Mouse (Mus musculus) megakaryocyte progenitor cell, adult 5-6 weeks (primary cell): ENCODE measurements around the gene B4galnt4. TPM values are rescaled to one million over a fixed set of nuclear protein-coding genes. Genes with fewer than 3 reads are reported as not detected.

Experiments used
- ATAC-seq: replicated peaks from 2 replicates; pipeline ENCODE4 v1.8.0; 2016; ENCODE audit warnings: mild to moderate bottlenecking, moderate TSS enrichment, inconsistent platforms; ENCODE audit not compliant: poor library complexity
- total RNA-seq, 2 experiments: library from RNA; stranded (forward) in 1 of 2; stranded (reverse) in 1 of 2; fragments of 157-497, 149-512 nt in 1 of 2; fragments of 200-1000 nt in 1 of 2; gene quantifications; 2 replicates each; pipeline versions ENCODE4 v1.2.3 to v1.2.4; 2015 to 2017

The B4galnt4 gene
- total RNA-seq, 2 experiments from 2014 or later: 0.84 to 2.8 TPM

DNA sequence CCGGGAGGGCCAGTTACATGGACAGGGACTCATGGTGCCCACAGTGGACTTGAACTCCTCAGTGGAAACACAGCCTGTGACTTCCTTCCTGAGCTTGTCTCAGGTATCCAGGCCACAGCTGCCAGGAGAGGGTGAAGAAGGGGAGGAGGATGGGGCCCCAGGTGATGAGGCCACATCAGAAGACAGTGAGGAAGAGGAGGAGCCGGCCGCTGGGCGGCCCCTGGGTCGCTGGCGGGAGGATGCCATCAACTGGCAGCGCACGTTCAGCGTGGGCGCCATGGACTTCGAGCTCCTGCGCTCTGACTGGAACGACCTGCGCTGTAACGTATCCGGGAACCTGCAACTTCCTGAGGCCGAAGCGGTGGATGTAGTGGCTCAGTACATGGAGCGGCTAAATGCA lies 7.4 kb downstream of the B4galnt4 start:
- ATAC-seq: no peak

GRCm38 (mm10) chr7:141070058-141070862 lies 9.4 kb downstream of the B4galnt4 start:
- ATAC-seq: peak; percentile 72

- ATAC-seq: peak; percentile 66
These were observed 11.3 kb downstream of the B4galnt4 start for GRCm38 (mm10) chr7:141072017-141072745.

- no peak for ATAC-seq
These were observed 12.9 kb downstream of the B4galnt4 start for GRCm38 (mm10) chr7:141073782-141074181.

DNA sequence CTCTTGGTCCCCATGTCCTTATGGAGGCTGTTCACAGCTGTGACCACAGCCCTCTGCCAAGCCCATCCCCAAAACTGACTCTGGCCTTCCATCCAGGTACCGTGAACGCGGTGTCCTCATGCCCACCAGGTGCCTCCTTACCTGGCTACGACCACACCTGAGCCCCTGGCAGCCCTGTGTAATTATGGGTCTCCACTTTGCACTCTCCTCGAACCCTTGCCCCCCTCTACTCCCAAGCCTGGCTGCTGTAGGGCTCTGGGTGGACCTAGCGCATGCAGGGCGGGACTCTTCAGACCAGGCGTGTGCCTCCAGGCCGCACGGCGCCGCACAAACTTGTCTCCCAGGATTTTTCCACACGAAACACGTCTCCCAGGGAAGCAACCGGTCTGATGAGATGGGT lies 16.9 kb downstream of the B4galnt4 start, which contains the start of gene Pkp3:
Pkp3 (plus strand) TSS at position 378 of the 400 bp plus-strand sequence.
- no peak for ATAC-seq

- ATAC-seq: no peak
These were observed 18.0 kb downstream of the B4galnt4 start for GRCm38 (mm10) chr7:141078876-141079275.

DNA sequence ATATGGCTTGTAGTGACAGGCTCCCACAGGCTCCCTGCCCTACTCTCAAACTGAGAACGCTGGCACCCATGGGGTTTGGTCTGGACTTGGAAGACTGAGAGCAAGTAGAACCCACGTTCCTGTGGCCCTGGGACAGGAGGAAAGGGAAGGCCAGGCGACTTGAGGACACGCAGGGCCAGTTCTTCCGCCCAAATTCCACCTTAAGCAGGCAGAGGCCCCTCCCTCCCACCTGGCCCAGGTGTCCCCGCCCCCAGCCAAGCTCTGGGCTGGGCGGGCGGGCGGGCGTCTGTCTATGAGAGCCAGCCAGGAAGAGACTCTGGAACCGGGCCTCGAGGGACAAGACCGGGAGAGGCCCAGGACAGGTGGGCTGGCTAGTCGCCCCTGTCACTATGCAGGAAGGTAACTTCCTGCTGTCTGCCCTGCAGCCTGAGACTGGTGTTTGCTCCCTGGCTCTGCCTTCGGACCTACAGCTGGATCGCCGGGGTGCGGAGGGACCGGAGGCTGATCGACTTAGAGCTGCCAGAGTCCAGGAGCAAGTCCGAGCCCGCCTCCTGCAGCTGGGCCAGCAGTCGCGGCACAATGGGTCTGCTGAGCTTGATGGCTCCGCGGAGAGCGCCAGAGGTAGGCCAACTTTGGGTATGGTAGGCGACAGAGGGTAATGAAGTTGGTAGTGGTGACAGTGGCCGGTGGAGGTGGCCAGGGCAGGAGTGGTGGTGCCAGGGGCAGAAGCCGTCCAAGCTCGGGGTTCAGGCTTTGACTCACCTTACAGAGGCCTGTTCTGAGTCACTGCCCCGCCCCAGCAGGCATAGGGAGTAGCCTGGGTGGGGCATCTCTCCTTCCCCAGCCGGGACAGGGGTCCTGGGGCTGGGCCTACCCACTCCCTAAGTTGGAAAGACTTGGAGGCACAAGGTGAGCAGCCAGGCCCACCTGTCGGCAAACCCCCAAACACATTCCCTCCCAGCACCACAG lies 18.9 kb downstream of the B4galnt4 start:
- no peak for ATAC-seq

- peak; percentile 37 for ATAC-seq
These were observed 27.0 kb downstream of the B4galnt4 start for GRCm38 (mm10) chr7:141087894-141088293.

GRCm38 (mm10) chr7:141088473-141088872 lies 27.6 kb downstream of the B4galnt4 start:
- peak; percentile 19 for ATAC-seq

DNA sequence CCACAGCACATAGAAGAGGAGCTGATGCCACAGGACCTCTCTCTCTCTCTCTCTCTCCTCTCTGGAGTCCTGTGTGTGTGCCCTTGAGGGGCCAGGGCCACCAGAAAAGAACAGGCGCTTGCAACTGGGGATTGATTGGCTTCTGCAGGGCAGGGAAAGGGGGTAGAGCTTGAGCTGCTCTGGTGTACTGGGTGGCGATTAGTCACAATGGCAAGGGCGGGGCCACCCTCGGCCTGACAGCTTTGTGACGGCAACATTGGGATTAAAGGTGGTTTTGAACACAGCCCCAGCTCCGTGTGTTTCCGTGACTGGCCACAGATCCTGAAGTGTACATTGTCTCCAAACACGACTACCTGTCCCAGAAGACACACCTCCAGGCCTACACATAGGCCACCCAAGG lies 29.3 kb downstream of the B4galnt4 start:
- no peak for ATAC-seq

DNA sequence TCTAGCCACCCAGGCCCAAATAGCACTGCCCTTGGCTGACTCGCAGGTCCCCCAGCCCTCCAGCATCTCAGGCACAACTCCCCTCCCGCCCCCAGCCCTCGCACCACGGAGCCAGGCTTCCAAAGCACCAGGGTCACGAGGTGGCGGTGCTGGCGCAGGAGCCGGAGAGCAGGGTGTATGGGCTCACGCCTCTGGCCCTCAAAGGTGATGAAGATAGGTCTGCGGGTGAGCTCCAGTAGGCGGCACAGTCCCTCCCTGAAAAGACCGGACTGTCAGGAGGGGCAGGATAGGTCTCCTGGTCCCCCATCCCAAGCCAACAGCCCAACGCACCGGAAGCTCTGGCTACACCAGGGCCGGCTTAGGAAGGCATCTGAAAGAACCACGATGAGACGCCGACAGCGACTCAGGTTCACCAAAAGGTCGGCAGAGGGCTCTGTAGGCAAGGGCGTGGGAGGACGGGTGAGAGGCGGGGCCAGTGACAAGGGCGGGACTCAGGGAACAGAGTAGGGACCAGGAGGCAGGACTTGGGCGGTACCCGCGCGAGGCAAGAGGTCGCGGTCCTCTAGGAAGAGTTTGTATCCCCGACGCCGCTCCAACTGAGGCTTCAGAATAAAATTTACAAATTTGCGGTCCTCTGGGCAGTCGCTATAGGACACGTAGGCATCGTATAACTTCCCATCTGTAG lies 31.3 kb downstream of the B4galnt4 start:
- ATAC-seq: peak; percentile 84

- no peak for ATAC-seq
These were observed 33.0 kb downstream of the B4galnt4 start for GRCm38 (mm10) chr7:141093950-141094349.

DNA sequence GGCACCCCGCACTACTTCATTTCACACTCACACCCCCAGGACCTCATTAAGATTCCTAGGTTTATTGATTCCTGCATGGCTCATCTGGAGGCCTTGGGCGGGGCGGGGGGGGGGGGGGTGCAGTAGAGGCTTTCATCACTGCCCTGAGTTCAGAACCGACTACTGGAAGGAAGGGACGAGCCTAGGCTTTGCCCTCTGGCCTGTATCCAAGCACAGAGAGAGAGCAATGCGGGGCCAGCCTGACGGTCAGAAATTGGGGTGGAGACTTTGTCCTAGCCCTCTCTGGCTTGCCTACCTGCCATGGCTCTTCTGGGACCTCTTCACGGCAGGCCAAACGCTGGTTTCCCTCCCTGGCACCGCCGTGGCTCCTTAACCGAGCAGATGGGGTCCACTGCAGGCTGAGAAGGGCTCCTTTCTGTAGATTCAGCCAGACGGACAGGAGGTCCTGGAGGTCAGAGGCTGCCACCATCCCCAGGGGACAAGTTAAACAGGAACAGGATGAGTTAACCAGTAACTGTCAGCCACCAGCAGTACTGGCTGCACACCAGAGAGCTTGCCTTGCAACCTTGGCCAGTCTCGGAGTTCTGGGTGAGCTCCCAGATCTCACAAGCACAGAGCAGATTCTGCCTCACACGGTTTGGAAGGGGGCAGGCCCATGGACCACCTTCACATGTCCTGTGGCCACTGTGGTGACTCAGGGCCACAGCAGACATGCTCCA lies 33.7 kb downstream of the B4galnt4 start:
- ATAC-seq: no peak

- ATAC-seq: no peak
These were observed 35.1 kb downstream of the B4galnt4 start for GRCm38 (mm10) chr7:141096021-141096420.

DNA sequence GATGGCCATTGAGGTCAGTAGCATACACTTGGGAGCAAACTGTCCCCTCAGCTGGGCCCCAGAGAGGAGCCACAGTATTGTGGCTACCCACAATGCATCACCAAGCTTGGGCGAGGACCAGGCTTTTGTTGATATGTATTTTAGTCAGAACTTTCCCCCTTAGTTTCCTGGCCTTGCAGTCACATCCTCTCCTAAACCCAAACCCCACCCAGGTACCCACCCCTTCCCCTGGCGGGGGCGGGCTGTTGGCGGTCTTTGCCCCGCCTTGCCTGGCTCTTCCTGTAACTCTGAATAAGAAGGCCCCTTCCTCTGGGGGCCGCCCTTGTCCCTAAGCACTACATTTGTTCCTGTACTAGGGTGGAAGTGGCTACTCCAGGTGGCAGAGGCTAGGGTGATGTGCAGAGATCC lies 35.7 kb downstream of the B4galnt4 start:
- peak; percentile 65 for ATAC-seq

DNA sequence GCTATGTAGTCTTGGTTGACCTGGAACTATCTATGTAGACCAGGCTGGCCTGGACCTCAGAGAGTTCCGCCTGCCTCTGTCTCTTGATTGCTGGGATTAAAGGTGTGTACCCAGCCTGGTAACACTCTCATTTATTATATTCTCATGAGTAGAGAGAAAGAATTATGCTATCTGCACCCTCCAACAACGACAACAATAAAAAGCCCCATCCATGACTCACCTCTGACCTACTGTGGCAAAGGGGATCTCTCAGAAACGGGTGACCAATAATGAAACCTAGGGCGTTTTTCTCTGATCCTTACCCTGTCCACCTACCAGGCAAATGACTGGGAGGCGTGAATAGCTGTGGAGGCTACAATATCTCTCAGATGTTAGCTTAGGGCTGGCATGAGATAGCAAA lies 36.3 kb downstream of the B4galnt4 start:
- ATAC-seq: no peak

DNA sequence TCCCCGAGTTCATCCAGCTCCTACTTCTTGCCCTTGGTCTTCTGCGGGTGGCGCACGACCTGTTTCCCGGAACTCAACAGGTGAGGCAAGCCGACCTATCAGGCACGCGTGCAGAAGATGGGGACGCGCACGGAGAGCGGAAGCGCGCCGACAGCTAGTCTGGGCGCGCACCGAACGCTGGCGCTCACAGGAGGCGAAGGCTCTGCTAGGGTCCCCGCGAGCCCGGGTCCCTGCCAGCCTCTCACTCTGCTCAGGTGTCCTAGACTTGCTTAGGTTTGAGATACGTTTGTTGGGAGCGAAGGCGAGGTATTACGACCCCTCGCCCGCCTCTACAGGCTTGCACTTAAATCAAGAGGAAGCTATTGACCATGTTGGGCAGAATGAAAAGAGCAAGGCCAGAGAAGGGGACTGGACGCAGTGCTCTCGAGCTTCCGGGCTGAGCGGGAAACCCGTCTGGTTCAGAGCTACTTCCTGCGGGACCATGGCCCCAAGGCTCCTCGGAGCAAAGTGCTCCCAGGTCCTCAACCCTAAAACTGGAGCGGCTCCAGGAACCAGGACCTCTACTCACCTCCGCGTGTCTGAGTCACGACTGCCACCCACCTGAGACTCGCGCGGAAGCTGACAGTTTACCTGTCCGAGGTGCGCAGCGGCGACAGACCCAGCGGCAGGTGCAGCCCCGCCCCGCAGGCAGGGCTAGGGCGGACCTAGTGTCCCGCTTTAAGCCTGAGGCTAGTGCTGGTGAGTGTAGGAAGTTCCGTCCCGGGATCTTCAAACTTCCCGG lies 39.2 kb downstream of the B4galnt4 start, which contains the start of gene Sigirr:
Sigirr (minus strand) TSS at position 662 of the 781 bp plus-strand sequence.
- ATAC-seq: peak; percentile 47

DNA sequence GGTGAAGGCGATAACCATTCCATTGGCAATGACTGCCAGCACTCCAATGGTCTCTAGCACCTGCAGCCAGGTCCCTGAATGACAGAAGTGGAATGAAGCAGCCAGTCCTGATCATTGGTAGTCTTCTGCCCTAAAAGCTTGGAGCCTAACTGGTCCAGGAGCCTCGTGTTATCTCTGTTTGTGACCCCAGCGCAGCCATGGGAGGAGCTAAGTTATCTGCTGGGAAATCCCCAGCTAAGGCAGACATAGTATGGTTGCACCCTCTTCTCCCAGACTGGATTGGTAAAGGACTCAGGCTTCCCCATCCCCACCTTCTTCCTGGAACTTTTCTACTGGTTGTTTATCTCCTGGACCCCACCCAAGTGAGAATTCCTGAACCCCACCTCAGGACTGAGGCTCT lies 42.3 kb downstream of the B4galnt4 start:
- peak; percentile 45 for ATAC-seq

- ATAC-seq: no peak
These were observed 55.0 kb downstream of the B4galnt4 start for GRCm38 (mm10) chr7:141115874-141116273.
